Mouse (Mus musculus) liver, embryonic 16.5 days (tissue): ENCODE measurements around the gene Brinp3. TPM values are rescaled to one million over a fixed set of nuclear protein-coding genes. Genes with fewer than 3 reads are reported as not detected.

Experiments used
- ATAC-seq: fragments of 200-750 bp; cut with Nextera tagmentation; 2 replicates; pipeline ENCODE4 v1.8.0; 2017; ENCODE audit warnings: low read depth, mild to moderate bottlenecking, moderate number of reproducible peaks, moderate library complexity
- H3K27ac ChIP-seq: fragments of 300-500 bp; sonication (generic); 2 replicates; pipeline ENCODE4 v1.5.1; 2014; ENCODE audit warnings: mild to moderate bottlenecking, low read length
- H3K27me3 ChIP-seq: fragments of 300-500 bp; sonication (generic); 2 replicates; pipeline ENCODE4 v1.6.1; 2014; ENCODE audit warnings: low read depth, low read length, mixed read lengths; ENCODE audit not compliant: control insufficient read depth, insufficient read depth
- H3K36me3 ChIP-seq: fragments of 300-500 bp; sonication (generic); 2 replicates; pipeline ENCODE4 v1.6.1; 2014; ENCODE audit warnings: mild to moderate bottlenecking; ENCODE audit not compliant: control insufficient read depth, insufficient read depth
- H3K4me1 ChIP-seq: fragments of 300-500 bp; sonication (generic); 2 replicates; pipeline ENCODE4 v1.6.1; 2014; ENCODE audit warnings: low read depth, low read length, mixed read lengths; ENCODE audit not compliant: control insufficient read depth
- H3K4me2 ChIP-seq: fragments of 300-500 bp; sonication (generic); 2 replicates; pipeline ENCODE4 v1.6.1; 2014; ENCODE audit warnings: low read depth, low read length, mixed read lengths
- H3K4me3 ChIP-seq: fragments of 300-500 bp; sonication (generic); 2 replicates; pipeline ENCODE4 v1.5.1; 2014; ENCODE audit warnings: low read depth, mild to moderate bottlenecking, low read length
- H3K9ac ChIP-seq: fragments of 300-500 bp; sonication (generic); 2 replicates; pipeline ENCODE4 v1.6.1; 2014; ENCODE audit warnings: low read depth, low read length
- H3K9me3 ChIP-seq: fragments of 300-500 bp; sonication (generic); replicated peaks from 2 replicates; pipeline ENCODE4 v1.6.1; 2016; ENCODE audit warnings: low read length; ENCODE audit not compliant: control insufficient read depth
- WGBS: fragments of 180-500 bp; shearing (Covaris S2); extraction: QIAGEN DNeasy Blood & Tissue Kit; methylation state at CpG from one replicate; pipeline ENCODE4 v1.1.7; 2014; ENCODE audit not compliant: insufficient replicate concordance; 5-methylcytosine and 5-hydroxymethylcytosine counted together
- polyA plus RNA-seq: library from polyadenylated mRNA; unstranded; fragments of >200 nt; fragmentation: Nextera tagmentation; extraction: Ambion mirVana; gene quantifications from 2 replicates; pipeline ENCODE4 v1.2.1, GENCODE M21; 2015

Brinp3 gene
- polyA plus RNA-seq = 0.02 TPM in 1 of 2 replicates, not detected in the other

DNA sequence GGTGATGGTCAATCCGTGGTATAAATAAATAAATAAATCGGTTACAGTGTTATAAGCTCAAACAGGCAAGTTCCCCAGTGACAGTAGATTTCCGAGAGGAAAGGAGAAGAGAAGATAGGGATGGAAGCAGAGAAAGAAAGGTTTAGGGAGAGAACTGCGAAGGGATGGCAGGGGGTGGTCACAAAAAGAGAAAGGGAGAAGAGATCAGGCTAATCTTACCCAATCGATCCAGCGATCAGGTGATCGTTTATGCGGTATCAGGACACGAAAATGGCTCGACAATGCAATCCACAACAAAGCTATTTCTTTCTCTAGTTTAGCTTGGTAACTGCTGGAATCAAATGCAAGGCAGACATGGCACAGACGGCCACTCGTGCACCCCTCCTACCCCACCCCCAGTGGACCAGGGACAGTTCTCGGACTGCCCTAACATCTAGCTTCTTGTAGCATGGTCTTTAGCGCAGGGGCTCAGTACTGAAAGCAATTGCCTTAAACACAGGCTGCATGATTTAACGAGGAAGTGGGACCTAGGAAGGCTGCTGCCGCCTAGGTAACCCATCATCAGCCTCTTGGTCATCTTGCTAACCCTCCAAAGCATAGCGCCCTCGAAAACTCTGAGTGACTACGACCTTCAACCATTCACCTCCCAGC, at the start of gene Brinp3:
TSS of gene Brinp3 (plus strand) at position 80 of the 651 bp plus-strand sequence.
- peaks cover 11% of the 10 kb centered on the region for H3K27me3 ChIP-seq
- no peak for ATAC-seq
- no peaks in the 10 kb centered on the region for H3K9me3 ChIP-seq
- no peaks in the 10 kb centered on the region for H3K4me1 ChIP-seq
- no peaks in the 10 kb centered on the region for H3K36me3 ChIP-seq
- no peak within 1 kb of the TSS for H3K4me2 ChIP-seq
- no peak within 1 kb of the TSS for H3K9ac ChIP-seq
- no peak within 1 kb of the TSS for H3K4me3 ChIP-seq
- 3% methylated on average over 19 of the region's 19 CpGs for WGBS
- H3K27ac ChIP-seq = no peak within 1 kb of the TSS

DNA sequence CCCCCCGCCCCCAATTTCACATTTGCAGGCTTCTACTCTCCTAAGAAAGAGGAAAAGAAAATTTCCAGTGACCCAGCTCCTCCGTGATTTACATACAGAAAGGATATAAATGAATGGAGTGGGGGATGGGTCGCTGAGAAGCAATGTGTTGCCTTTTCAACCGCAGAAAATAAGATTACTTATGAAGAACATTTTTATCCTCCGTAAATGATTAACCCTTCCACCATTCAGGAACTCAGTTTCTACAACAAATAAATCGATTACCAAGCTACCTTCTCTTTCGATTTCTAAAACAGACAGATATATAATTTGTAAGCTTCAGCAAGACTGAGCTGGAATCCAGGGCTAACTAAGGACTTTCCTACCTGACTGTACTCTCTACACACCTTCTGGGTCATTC, 339 bp upstream of the Brinp3 start:
- 11% methylated on average over 7 of the region's 7 CpGs for WGBS
- Histone ChIP-seq H3K27ac (no peak overlapping the region), H3K4me1 (no peaks in the 10 kb centered on the region), H3K36me3 (no peaks in the 10 kb centered on the region), H3K9me3 (no peaks in the 10 kb centered on the region), H3K4me3 (no peak overlapping the region), H3K4me2 (no peak overlapping the region), H3K27me3 (peaks cover 11% of the 10 kb centered on the region), H3K9ac (no peak overlapping the region)
- ATAC-seq = no peak

DNA sequence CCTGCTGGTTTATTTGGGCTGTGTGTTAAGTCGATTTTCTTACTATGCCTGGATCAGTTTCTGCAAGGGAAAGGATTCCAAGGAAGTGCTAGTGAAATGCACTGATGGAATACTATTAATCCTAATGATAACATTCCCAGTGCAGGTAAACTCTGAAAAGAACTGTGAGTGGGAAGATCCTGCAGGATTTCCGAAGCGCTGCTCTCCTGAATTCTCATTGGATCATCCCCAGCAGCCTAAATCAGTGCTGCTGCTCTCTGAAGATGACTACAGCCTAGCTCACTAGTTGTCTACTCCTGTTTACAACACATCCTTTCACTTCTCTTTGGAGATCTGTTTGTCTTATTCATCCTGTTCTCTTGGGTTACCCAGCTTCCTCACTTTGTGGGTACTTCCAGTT, 826 bp downstream of the Brinp3 start:
- 2% methylated on average over 3 of the region's 3 CpGs for WGBS
- Histone ChIP-seq H3K4me1 (no peaks in the 10 kb centered on the region), H3K27ac (no peak overlapping the region), H3K36me3 (no peaks in the 10 kb centered on the region), H3K4me3 (no peak overlapping the region), H3K9ac (no peak overlapping the region), H3K27me3 (peaks cover 11% of the 10 kb centered on the region), H3K4me2 (no peak overlapping the region), H3K9me3 (no peaks in the 10 kb centered on the region)
- no peak for ATAC-seq

DNA sequence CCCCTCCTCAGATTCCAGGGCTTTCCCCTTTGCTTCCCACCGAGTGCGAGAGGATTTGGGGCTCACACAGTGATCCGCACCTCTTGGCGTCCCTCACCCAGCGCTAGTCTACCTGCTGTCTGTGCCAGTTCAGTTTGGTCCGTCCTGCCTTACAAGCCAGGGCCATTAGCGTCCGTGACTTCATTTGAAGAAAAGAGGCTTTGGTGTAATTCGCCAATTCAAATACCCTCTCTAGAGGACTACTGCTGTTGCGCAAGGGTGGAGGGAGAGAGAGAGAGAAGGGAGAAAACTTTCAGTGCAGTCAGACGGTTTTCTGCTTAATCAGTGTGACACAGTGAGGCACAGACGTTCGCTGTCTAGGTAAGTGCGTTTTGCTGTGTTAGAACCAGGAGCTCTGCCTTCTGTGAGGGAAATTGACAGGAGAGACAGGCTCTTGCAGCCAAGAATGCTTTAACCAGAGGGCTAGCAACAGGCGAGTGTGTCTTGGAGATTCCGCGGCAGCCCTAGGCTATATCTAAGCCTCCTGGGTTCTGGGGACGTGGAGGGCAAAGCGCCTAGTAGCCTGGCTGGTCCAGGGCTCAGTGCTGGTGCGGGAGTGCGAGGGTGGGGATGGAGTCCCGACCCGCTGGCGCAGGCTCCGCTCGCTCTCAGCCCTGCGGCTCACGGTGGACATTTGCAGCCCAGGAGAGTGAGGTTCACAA, 3.0 kb downstream of the Brinp3 start:
- no peaks in the 10 kb centered on the region for H3K9me3 ChIP-seq
- peak overlapping the region; percentile 20; the same call in 1 of the 2 replicates for H3K4me3 ChIP-seq
- H3K4me2 ChIP-seq = peak overlapping the region; percentile 34
- H3K4me1 ChIP-seq = no peaks in the 10 kb centered on the region
- ATAC-seq = no peak
- 2% methylated on average over 28 of the region's 28 CpGs for WGBS
- no peak overlapping the region for H3K9ac ChIP-seq
- H3K36me3 ChIP-seq = no peaks in the 10 kb centered on the region
- H3K27ac ChIP-seq = no peak overlapping the region
- peaks cover 11% of the 10 kb centered on the region for H3K27me3 ChIP-seq

DNA sequence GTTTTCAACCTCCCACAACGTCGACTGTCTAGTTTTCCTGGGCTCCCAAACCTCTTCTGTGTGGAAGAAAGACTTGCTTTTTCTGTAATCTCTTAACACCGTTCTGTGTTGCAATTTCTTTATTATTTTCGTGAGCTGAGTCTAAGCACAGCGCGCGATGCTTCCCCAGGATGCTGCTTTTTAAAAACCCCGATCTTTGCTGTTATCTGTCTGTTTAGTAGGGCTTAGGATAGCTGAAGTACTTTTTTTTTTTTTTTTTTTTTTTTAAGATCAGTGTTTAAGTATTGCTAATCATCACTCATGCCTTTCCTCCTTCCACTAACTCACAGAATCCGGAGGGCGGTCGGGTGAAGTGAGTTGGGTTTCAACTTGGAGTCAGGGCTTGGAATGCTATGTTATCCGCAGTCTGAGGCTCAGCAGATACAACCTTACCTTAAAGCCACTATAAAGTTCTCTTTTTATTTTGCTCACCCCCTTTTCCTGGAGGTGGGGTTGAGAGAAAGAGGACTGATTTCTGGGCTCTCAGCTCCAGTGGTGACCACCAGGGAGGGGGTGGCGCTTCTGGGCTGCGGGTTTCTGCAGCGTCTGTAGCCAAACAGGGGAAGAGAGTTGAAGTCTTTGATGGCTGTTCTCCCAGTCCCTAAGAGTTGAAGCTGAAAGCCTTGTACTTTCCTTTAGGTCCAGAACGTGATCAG, 3.7 kb downstream of the Brinp3 start:
- H3K27ac ChIP-seq = no peak overlapping the region
- peaks cover 11% of the 10 kb centered on the region for H3K27me3 ChIP-seq
- no peaks in the 10 kb centered on the region for H3K4me1 ChIP-seq
- H3K9ac ChIP-seq = no peak overlapping the region
- no peaks in the 10 kb centered on the region for H3K36me3 ChIP-seq
- under 1% methylated on average over 16 of the region's 16 CpGs for WGBS
- H3K9me3 ChIP-seq = no peaks in the 10 kb centered on the region
- no peak for ATAC-seq
- peak overlapping the region; percentile 20; the same call in 1 of the 2 replicates for H3K4me3 ChIP-seq
- peak overlapping the region; percentile 34 for H3K4me2 ChIP-seq

DNA sequence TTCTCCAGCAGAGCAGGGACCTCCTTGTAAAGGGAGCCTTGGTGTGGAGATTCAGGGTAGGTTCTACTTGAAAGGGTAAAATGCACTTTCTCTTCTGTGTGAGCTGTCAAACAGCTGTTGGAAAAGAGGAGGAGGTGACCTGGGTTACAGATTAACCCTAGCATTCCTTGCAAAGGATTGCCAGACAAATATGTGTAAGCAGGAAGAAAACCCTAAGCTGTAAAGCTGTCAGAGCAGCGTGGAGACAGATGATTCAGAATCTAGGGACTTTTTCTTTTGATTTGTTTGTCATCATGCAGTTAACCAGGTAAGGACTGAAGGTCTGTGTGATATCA, 4.2 kb downstream of the Brinp3 start:
- H3K4me2 ChIP-seq = peak overlapping the region; percentile 34; the same call in 1 of the 2 replicates
- H3K36me3 ChIP-seq = no peaks in the 10 kb centered on the region
- no peak overlapping the region for H3K9ac ChIP-seq
- no peaks in the 10 kb centered on the region for H3K9me3 ChIP-seq
- no peak for ATAC-seq
- WGBS = 0% methylated on average over 1 of the region's 1 CpGs
- H3K4me1 ChIP-seq = no peaks in the 10 kb centered on the region
- no peak overlapping the region for H3K27ac ChIP-seq
- peaks cover 11% of the 10 kb centered on the region for H3K27me3 ChIP-seq
- no peak overlapping the region; the same call in 1 of the 2 replicates for H3K4me3 ChIP-seq

DNA sequence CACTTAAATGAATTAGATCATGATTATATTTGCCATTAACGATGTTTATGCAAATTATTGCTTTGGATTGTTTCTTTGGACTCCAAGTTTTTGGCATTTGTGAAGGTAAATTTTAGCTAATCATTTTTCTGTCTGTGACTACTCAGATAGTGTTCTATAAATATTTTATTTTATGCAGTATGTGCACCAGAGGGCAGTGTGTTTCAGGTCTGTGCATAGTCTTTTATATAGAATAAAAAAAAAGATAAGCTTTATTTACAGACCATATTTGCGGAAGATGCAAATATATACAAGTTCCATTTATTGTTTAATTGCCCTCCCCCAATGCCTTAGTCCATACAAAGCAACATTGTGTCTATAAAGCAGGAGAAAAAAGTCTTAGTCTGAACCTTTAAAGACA, 20.8 kb downstream of the Brinp3 start:
- Histone ChIP-seq H3K4me3 (no peak overlapping the region), H3K27me3 (no peaks in the 10 kb centered on the region), H3K9me3 (no peaks in the 10 kb centered on the region), H3K27ac (no peak overlapping the region), H3K36me3 (no peaks in the 10 kb centered on the region), H3K4me1 (no peaks in the 10 kb centered on the region), H3K4me2 (no peak overlapping the region), H3K9ac (no peak overlapping the region)
- WGBS = 64% methylated on average over 2 of the region's 2 CpGs
- no peak for ATAC-seq

DNA sequence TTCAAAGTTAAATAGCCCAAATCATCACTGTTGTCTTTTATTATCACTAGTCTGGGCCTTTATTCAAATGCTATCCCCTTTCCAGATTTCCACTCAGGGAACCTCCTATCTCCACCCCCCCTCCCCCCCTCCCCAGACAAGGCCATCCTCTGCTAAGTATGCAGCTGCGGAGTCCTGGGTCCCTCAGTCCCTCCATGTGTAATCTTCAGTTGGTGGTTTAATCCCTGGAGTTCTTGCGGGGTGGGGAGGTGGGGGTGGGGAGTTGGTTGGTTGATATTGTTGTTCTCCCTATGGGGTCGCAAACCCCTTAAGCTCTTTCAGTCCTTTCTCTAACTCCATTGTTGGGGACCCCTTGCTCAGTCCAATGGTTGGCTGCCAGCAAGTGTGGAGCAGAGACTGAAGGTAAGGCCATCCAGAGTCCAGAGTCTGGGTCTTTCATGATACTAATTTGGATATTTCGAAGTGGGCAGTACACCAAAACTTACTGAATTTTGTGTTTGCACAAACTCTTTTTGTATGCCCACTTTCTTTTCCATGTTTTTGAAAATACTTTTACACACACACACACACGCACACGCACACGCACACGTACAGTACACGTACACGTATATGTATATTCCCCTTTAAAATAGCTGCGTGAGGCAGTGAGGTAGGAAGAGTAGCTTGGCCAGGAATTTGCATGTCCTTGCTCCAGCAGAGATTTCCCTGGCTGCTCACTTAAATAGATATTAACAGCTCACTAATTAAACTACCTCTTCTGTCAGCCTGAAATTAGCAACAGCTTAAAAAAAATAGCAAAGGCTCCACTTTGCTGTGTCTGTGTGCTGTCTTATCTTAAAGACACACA, 29.4 kb downstream of the Brinp3 start:
- 62% methylated on average over 11 of the region's 11 CpGs for WGBS
- no peak overlapping the region for H3K9ac ChIP-seq

More for the DNA sequence above, 29.4 kb downstream of the Brinp3 start:
- no peak overlapping the region for H3K4me2 ChIP-seq
- H3K4me1 ChIP-seq = no peaks in the 10 kb centered on the region
- ATAC-seq = no peak
- no peaks in the 10 kb centered on the region for H3K36me3 ChIP-seq
- H3K9me3 ChIP-seq = no peaks in the 10 kb centered on the region
- H3K4me3 ChIP-seq = no peak overlapping the region
- H3K27ac ChIP-seq = no peak overlapping the region
- H3K27me3 ChIP-seq = no peaks in the 10 kb centered on the region
